Mouse (Mus musculus) ES-E14 (cell line): ENCODE measurements around the gene Exosc5. TPM values are rescaled to one million over a fixed set of nuclear protein-coding genes. Genes with fewer than 3 reads are reported as not detected.

ENCODE experiments used
- DNase-seq: peaks from one replicate; pipeline ENCODE4 v3.0.0-alpha.2; 2013; ENCODE audit warnings: low read depth, low spot score
- H3K27ac ChIP-seq: 2 replicates; pipeline ENCODE4 v1.5.1; 2012; ENCODE audit warnings: low read depth, mild to moderate bottlenecking, low read length, moderate library complexity, mixed read lengths; ENCODE audit not compliant: poor library complexity, insufficient read depth, severe bottlenecking
- H3K36me3 ChIP-seq: 2 replicates; pipeline ENCODE4 v1.6.1; 2012; ENCODE audit warnings: mild to moderate bottlenecking, low read length, moderate library complexity, mixed read lengths; ENCODE audit not compliant: control insufficient read depth, poor library complexity, insufficient read depth, severe bottlenecking
- H3K4me1 ChIP-seq, 2 experiments: fragments of 150-350 bp in 1 of 2; sonication (generic) in 1 of 2; 2 replicates each; pipeline ENCODE4 v1.6.1; 2012; ENCODE audit warnings: low read length in 2 of 2, mild to moderate bottlenecking in 1 of 2, mixed read lengths in 1 of 2; ENCODE audit not compliant: control insufficient read depth in 2 of 2, insufficient read depth in 2 of 2, poor library complexity in 1 of 2
- H3K4me3 ChIP-seq, 2 experiments: fragments of 150-350 bp in 1 of 2; sonication (generic) in 1 of 2; 2 replicates each; pipeline ENCODE4 v1.5.1; 2012; ENCODE audit warnings: low read length in 2 of 2, low read depth in 1 of 2, mild to moderate bottlenecking in 1 of 2, mixed read lengths in 1 of 2; ENCODE audit not compliant: insufficient read depth in 1 of 2, poor library complexity in 1 of 2, severe bottlenecking in 1 of 2
- H3K9ac ChIP-seq: 2 replicates; pipeline ENCODE4 v1.6.1; 2012; ENCODE audit warnings: low read depth, mild to moderate bottlenecking, low read length, mixed read lengths; ENCODE audit not compliant: poor library complexity, insufficient read depth, severe bottlenecking
- H3K9me3 ChIP-seq: fragments of 150-350 bp; sonication (generic); 2 replicates; pipeline ENCODE4 v1.6.1; 2012; ENCODE audit warnings: low read depth, mild to moderate bottlenecking, low read length; ENCODE audit not compliant: control insufficient read depth, insufficient read depth
- CHD2 ChIP-seq: IDR thresholded peaks from 2 replicates; pipeline ENCODE4 v1.6.1; 2014; ENCODE audit warnings: mild to moderate bottlenecking, low read depth, low read length, inconsistent platforms
- HCFC1 ChIP-seq: IDR thresholded peaks from 2 replicates; pipeline ENCODE4 v1.6.1; 2012; ENCODE audit warnings: low read length, inconsistent platforms, borderline replicate concordance; ENCODE audit not compliant: insufficient read depth
- MAFK ChIP-seq: IDR thresholded peaks from 2 replicates; pipeline ENCODE4 v1.6.1; 2014; ENCODE audit warnings: mild to moderate bottlenecking, low read depth, low read length, inconsistent platforms; ENCODE audit not compliant: insufficient read depth
- ZC3H11A ChIP-seq: IDR thresholded peaks from 2 replicates; pipeline ENCODE4 v1.6.1; 2012; ENCODE audit warnings: low read depth, mild to moderate bottlenecking, inconsistent platforms, low read length, borderline replicate concordance
- ZNF384 ChIP-seq: IDR thresholded peaks from 2 replicates; pipeline ENCODE4 v1.6.1; 2012; ENCODE audit warnings: low read depth, low read length, inconsistent platforms
- in situ Hi-C, 2 experiments: fragments of 600-800 bp; cut with MboI; formaldehyde crosslinking; loops; one replicate each; pipeline ENCODE4 v1.15.1; 2025; ENCODE audit warnings: low sequenced_read_pairs in 2 of 2, inconsistent platforms in 1 of 2; ENCODE audit not compliant: unreplicated experiment in 2 of 2
- total RNA-seq: library from RNA; depleted of rRNA; stranded (reverse); fragments of 300-350 nt; gene quantifications from 2 replicates; pipeline ENCODE4 v1.2.3, GENCODE M21; 2012

Exosc5 gene
- total RNA-seq, 1 experiment: 170 TPM

DNA sequence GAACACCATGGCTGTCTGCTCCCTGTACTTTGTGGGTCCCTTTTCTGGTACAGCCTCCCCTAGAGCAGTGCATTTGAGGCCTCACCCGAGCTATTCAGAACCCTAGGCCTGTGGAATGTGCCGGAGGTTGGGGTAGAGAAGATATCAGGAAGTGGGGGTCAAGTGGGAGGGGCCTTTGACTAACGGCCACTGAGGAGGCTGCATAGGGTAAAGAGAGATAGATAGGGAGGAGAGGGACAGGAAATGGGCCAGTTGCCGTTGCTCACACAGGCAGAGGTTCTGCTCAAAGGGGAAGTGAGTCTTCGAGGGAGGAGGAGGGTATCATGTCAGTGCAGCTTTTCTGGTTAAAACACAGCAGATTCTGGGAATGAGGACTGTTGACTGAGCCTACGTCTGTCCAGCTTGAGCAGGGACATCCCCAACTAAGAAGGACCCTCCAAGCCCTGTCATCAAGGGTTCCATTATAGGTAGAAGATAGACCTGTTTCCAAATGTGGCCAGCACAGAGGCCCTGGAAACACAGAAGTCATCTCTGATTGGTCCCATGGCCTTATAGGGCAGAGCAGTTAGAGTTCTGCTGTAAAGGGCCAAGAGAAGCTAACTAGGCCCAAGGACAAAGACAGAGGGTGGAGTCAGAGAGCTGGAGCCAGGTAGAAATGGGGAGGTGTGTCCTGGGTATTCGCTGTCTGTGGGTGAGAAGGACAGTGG is 24.7 kb downstream of the Exosc5 start:
- H3K36me3 ChIP-seq: no peaks in the 10 kb centered on the region
- H3K9me3 ChIP-seq: no peaks in the 10 kb centered on the region
- no peak for DNase-seq
- no peak overlapping the region for H3K9ac ChIP-seq
- no peak overlapping the region for H3K27ac ChIP-seq
- TF ChIP-seq ZNF384 (no peak), MAFK (no peak), ZC3H11A (no peak)
- H3K4me1 ChIP-seq: peaks cover 0 to 14% of the 10 kb centered on the region in 2 experiments; a peak in 1 of 4 replicates
- in situ Hi-C loops: no loop called here
- no peak overlapping the region for H3K4me3 ChIP-seq

DNA sequence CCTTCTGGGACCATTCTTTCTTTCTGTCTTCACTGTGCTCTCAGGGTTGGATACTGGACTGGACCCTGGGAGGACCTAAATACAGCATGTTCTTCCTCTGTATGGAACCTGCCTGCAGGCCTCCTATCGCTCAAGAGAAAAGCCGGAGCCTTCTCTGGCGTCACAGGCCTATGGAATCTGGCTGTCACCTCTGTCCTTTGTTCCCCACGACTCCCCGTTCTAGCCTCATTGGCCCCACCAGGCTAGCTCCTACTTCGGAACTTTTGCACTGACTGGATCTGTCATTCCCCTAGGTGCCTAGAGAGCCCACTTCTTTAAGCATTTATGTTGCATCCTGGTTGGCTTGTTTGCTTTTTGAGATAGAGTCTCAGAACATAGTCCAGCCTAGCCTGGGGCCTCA is 25.7 kb downstream of the Exosc5 start:
- Histone ChIP-seq H3K27ac (no peak overlapping the region), H3K4me3 (no peak overlapping the region), H3K4me1 (peaks cover 0 to 15% of the 10 kb centered on the region in 2 experiments; a peak in 1 of 4 replicates), H3K9me3 (no peaks in the 10 kb centered on the region), H3K36me3 (no peaks in the 10 kb centered on the region), H3K9ac (no peak overlapping the region)
- DNase-seq: no peak
- in situ Hi-C loops: no loop called here
- no peak for TF ChIP-seq ZC3H11A

DNA sequence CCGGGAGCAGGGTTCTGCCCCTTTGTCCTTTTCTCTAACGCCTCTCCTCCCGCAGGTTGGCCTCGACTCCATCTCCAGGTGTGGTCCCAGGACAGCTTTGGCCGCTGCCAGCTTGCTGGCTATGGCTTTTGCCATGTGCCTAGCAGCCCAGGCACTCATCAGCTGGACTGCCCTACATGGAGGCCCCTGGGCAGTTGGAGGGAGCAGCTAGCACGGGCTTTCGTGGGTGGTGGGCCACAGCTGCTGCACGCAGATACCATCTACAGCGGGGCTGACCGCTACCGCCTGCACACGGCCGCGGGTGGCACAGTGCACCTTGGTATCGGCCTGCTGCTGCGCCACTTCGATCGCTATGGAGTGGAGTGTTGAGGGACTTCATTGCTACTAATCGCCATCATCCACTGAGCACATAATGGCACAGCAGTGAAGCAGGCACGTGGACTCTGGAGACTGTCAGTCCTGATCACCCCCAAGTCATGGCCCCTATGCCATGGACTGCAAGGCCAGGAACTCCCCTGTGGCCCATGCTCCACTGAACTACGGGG is 27.0 kb downstream of the Exosc5 start:
- Histone ChIP-seq H3K9ac (no peak overlapping the region), H3K4me1 (peaks cover 0 to 17% of the 10 kb centered on the region in 2 experiments; a peak in 1 of 4 replicates), H3K36me3 (no peaks in the 10 kb centered on the region), H3K4me3 (peak overlapping the region; percentile 64 to 77; a peak in 3 of 4 replicates), H3K27ac (no peak overlapping the region), H3K9me3 (no peaks in the 10 kb centered on the region)
- TF ChIP-seq ZC3H11A (no peak), HCFC1 (no peak), CHD2 (no peak), ZNF384 (no peak), MAFK (no peak)
- no peak for DNase-seq
- in situ Hi-C loops: no loop called here

DNA sequence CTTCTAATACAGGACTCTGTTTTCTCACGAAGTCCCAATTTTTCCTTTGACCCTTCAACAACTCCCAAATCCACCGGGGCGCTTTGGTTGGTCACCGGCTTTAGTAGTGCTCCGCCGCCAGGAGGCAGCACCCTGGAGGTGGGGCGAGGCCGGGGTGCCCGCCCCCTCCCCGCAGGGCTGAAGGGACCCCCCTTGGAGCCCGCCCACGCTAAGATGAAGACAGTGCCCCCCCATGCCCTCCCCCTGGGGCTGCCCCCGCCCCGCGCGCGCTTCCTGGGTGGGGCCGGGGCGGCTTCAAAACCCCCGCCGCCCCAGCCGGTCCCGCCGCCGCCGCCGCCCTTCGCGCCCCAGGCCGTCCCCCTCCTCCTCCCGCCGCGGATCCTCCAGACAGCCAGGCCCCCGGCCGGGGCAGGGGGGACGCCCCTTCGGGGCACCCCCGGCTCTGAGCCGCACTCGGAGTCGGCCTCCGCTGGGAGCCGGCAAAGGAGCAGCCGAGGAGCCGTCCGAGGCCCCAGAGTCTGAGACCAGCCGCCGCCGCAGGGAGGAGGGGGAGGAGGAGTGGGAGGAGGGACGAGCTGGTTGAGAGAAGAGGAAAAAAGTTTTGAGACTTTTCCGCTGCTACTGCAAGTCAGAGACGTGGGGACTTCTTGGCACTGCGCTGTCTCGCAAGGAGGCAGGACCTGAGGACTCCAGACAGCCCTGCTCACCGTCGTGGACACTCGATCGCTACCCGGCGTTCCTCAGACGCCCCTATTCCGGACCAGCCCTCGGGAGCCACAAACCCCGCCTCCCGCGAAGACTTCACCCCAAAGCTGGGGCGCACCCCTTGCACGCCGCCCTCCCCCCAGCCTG is 27.9 kb downstream of the Exosc5 start, which contains the start of gene Tgfb1:
Gene Tgfb1, plus strand, starts transcription at position 323 of the 852 bp plus-strand sequence.
- Histone ChIP-seq H3K9ac (peak within 1 kb of the TSS; percentile 62), H3K4me1 (peaks cover 0 to 16% of the 10 kb centered on the region in 2 experiments; a peak in 1 of 4 replicates), H3K36me3 (no peaks in the 10 kb centered on the region), H3K4me3 (peak within 1 kb of the TSS; percentile 64 to 77), H3K9me3 (no peaks in the 10 kb centered on the region), H3K27ac (no peak within 1 kb of the TSS)
- no peak for DNase-seq
- in situ Hi-C loops: no loop called here
- TF ChIP-seq HCFC1 (no peak), ZNF384 (no peak), ZC3H11A (no peak), MAFK (no peak), CHD2 (no peak)
